Mouse (Mus musculus): ENCODE measurements around the gene Tmem232.
"Not testable (repeated sequence)": the region's sequence is repeated elsewhere in the genome, so short reads cannot be mapped to it uniquely, and the experiment has no call there.

The Tmem232 gene

GRCm38 (mm10) chr17:65540441-65541272, at the start of gene Tmem232:
Tmem232 (minus strand) TSS chr17:65540782.
- DNase-seq, result peak; percentile 59

- DNase-seq, result no peak
Measured at GRCm38 (mm10) chr17:65586892-65587291, 46.3 kb upstream of the Tmem232 start.

GRCm38 (mm10) chr17:65581440-65581839, 40.9 kb upstream of the Tmem232 start:
- DNase-seq, result no peak

GRCm38 (mm10) chr17:65579766-65580165, 39.2 kb upstream of the Tmem232 start:
- DNase-seq, result no peak

- DNase-seq, result peak; percentile 44
Measured at GRCm38 (mm10) chr17:65575339-65575738, 34.8 kb upstream of the Tmem232 start.

GRCm38 (mm10) chr17:65574850-65575249, 34.3 kb upstream of the Tmem232 start:
- DNase-seq, result no peak

- DNase-seq, result peak; percentile 47
Measured at GRCm38 (mm10) chr17:65571866-65572265, 31.3 kb upstream of the Tmem232 start.

- peak; percentile 48 for DNase-seq
Measured at GRCm38 (mm10) chr17:65571466-65571865, 30.9 kb upstream of the Tmem232 start.

GRCm38 (mm10) chr17:65564189-65564588, 23.6 kb upstream of the Tmem232 start:
- DNase-seq, result no peak

GRCm38 (mm10) chr17:65563345-65563744, 22.8 kb upstream of the Tmem232 start:
- no peak for DNase-seq

- DNase-seq, result peak; percentile 86
Measured at GRCm38 (mm10) chr17:65562761-65563160, 22.2 kb upstream of the Tmem232 start.

- no peak for DNase-seq
Measured at GRCm38 (mm10) chr17:65561361-65562015, 20.9 kb upstream of the Tmem232 start.

GRCm38 (mm10) chr17:65559273-65559672, 18.7 kb upstream of the Tmem232 start:
- DNase-seq, result peak; percentile 32

GRCm38 (mm10) chr17:65558788-65559187, 18.2 kb upstream of the Tmem232 start:
- no peak for DNase-seq

- peak; percentile 86 for DNase-seq
Measured at GRCm38 (mm10) chr17:65558217-65558616, 17.6 kb upstream of the Tmem232 start.

- no peak for DNase-seq
Measured at GRCm38 (mm10) chr17:65557212-65557611, 16.6 kb upstream of the Tmem232 start.

GRCm38 (mm10) chr17:65556798-65557197, 16.2 kb upstream of the Tmem232 start:
- DNase-seq, result no peak

GRCm38 (mm10) chr17:65552426-65552997, 11.9 kb upstream of the Tmem232 start:
- no peak for DNase-seq

- DNase-seq, result no peak
Measured at GRCm38 (mm10) chr17:65550357-65550756, 9.8 kb upstream of the Tmem232 start.

- peak; percentile 15 for DNase-seq
Measured at GRCm38 (mm10) chr17:65548698-65549365, 8.2 kb upstream of the Tmem232 start.

- not testable (repeated sequence) for DNase-seq
Measured at GRCm38 (mm10) chr17:65546221-65546620, 5.6 kb upstream of the Tmem232 start.

- DNase-seq, result peak; percentile 77
Measured at GRCm38 (mm10) chr17:65536156-65536555, 4.4 kb downstream of the Tmem232 start.

GRCm38 (mm10) chr17:65532381-65532780, 8.2 kb downstream of the Tmem232 start:
- not testable (repeated sequence) for DNase-seq

All from lung, postnatal 36 days (tissue).